Mouse (Mus musculus) CH12.LX (cell line): ENCODE measurements around the gene Cep250. TPM values are rescaled to one million over a fixed set of nuclear protein-coding genes. Genes with fewer than 3 reads are reported as not detected.

ENCODE experiments used
- DNase-seq: peaks from one replicate; pipeline ENCODE4 v3.0.0-alpha.2; 2013; ENCODE audit errors: extremely low read depth
- H3K27ac ChIP-seq: 2 replicates; pipeline ENCODE4 v1.5.1; 2012; ENCODE audit warnings: low read depth, mild to moderate bottlenecking, control low read depth, moderate library complexity; ENCODE audit not compliant: insufficient read depth
- H3K27me3 ChIP-seq: replicated peaks from 2 replicates; pipeline ENCODE3; 2012; ENCODE audit warnings: inconsistent platforms
- H3K36me3 ChIP-seq, 2 experiments: replicated peaks in 1 of 2; 2 replicates each; pipeline versions ENCODE3 to v1.6.1; 2012; ENCODE audit warnings: inconsistent platforms in 1 of 2, low read length in 1 of 2, mild to moderate bottlenecking in 1 of 2, mixed read lengths in 1 of 2, moderate library complexity in 1 of 2; ENCODE audit not compliant: control insufficient read depth in 1 of 2, insufficient read depth in 1 of 2
- H3K4me1 ChIP-seq, 2 experiments: 2 replicates each; pipeline ENCODE4 v1.6.1; 2012; ENCODE audit warnings: inconsistent platforms in 1 of 2, moderate library complexity in 1 of 2; ENCODE audit not compliant: insufficient read depth in 2 of 2, control insufficient read depth in 1 of 2
- H3K4me2 ChIP-seq: 2 replicates; pipeline ENCODE4 v1.6.1; 2012; ENCODE audit warnings: low read depth, mild to moderate bottlenecking, control low read depth; ENCODE audit not compliant: poor library complexity, insufficient read depth, severe bottlenecking
- H3K4me3 ChIP-seq, 3 experiments: fragments of 150-350 bp in 1 of 3; sonication (generic) in 1 of 3; replicated peaks in 1 of 3; 2 replicates each; pipeline versions ENCODE3 to v1.5.1; 2011 to 2012; ENCODE audit warnings: low read depth in 2 of 3, low read length in 2 of 3, mild to moderate bottlenecking in 2 of 3, moderate library complexity in 2 of 3, control low read depth in 1 of 3, improper control_type of control experiment in 1 of 3, inconsistent platforms in 1 of 3, mixed read lengths in 1 of 3; ENCODE audit not compliant: poor library complexity in 1 of 3
- H3K79me2 ChIP-seq: replicated peaks from 2 replicates; pipeline ENCODE4 v1.6.1; 2012; ENCODE audit warnings: mild to moderate bottlenecking, moderate library complexity; ENCODE audit not compliant: control insufficient read depth, poor library complexity, insufficient read depth, severe bottlenecking; ENCODE audit errors: extremely low read depth
- H3K9ac ChIP-seq: 2 replicates; pipeline ENCODE4 v1.6.1; 2012; ENCODE audit warnings: low read depth, mild to moderate bottlenecking, control low read depth, moderate library complexity; ENCODE audit not compliant: insufficient read depth
- H3K9me3 ChIP-seq: replicated peaks from 2 replicates; pipeline ENCODE3; 2012; ENCODE audit warnings: low read length, inconsistent platforms, mixed read lengths
- BHLHE40 ChIP-seq: IDR thresholded peaks from 2 replicates; pipeline ENCODE4 v1.6.1; 2011; ENCODE audit warnings: mild to moderate bottlenecking, low read depth, low read length, improper control_type of control experiment
- CHD1 ChIP-seq: IDR thresholded peaks from 2 replicates; pipeline ENCODE4 v1.6.1; 2012; ENCODE audit warnings: low read depth, low read length, improper control_type of control experiment, inconsistent platforms
- CTCF ChIP-seq, 2 experiments: IDR thresholded peaks in 1 of 2; conservative IDR thresholded peaks in 1 of 2; 2 replicates each; pipeline ENCODE4 v1.5.1; 2011 to 2012; ENCODE audit warnings: low read depth in 2 of 2, low read length in 2 of 2, improper control_type of control experiment in 1 of 2, inconsistent platforms in 1 of 2, mild to moderate bottlenecking in 1 of 2, moderate library complexity in 1 of 2
- E2F4 ChIP-seq: IDR thresholded peaks from 2 replicates; pipeline ENCODE4 v1.6.1; 2011; ENCODE audit warnings: low read depth, low read length, improper control_type of control experiment; ENCODE audit not compliant: insufficient replicate concordance
- ETS1 ChIP-seq: conservative IDR thresholded peaks from 2 replicates; pipeline ENCODE4 v1.6.1; 2012; ENCODE audit warnings: low read depth, mild to moderate bottlenecking, inconsistent platforms, low read length, improper control_type of control experiment, moderate library complexity
- JUN ChIP-seq: IDR thresholded peaks from 2 replicates; pipeline ENCODE4 v1.6.1; 2011; ENCODE audit warnings: low read depth, mild to moderate bottlenecking, low read length, improper control_type of control experiment, moderate library complexity; ENCODE audit not compliant: insufficient read depth
- NRF1 ChIP-seq: IDR thresholded peaks from 2 replicates; pipeline ENCODE4 v1.6.1; 2014; ENCODE audit warnings: low read depth, mild to moderate bottlenecking, inconsistent platforms, low read length, improper control_type of control experiment, moderate library complexity
- POLR2A ChIP-seq: IDR thresholded peaks from 2 replicates; pipeline ENCODE4 v1.6.1; 2011; ENCODE audit warnings: low read depth, mild to moderate bottlenecking, improper control_type of control experiment, low read length
- RAD21 ChIP-seq: IDR thresholded peaks from 2 replicates; pipeline ENCODE4 v1.6.1; 2011; ENCODE audit warnings: low read depth, mild to moderate bottlenecking, low read length, improper control_type of control experiment, moderate library complexity
- SMC3 ChIP-seq: IDR thresholded peaks from 2 replicates; pipeline ENCODE4 v1.6.1; 2011; ENCODE audit warnings: low read depth, low read length, improper control_type of control experiment
- TBP ChIP-seq: conservative IDR thresholded peaks from 2 replicates; pipeline ENCODE4 v1.6.1; 2011; ENCODE audit warnings: low read depth, low read length, improper control_type of control experiment
- TCF12 ChIP-seq: IDR thresholded peaks from 2 replicates; pipeline ENCODE4 v1.6.1; 2014; ENCODE audit warnings: low read depth, mild to moderate bottlenecking, inconsistent platforms, low read length, improper control_type of control experiment
- UBTF ChIP-seq: IDR thresholded peaks from 2 replicates; pipeline ENCODE4 v1.6.1; 2012; ENCODE audit warnings: low read depth, mild to moderate bottlenecking, inconsistent platforms, low read length, improper control_type of control experiment, moderate library complexity
- USF1 ChIP-seq: IDR thresholded peaks from 2 replicates; pipeline ENCODE4 v1.6.1; 2014; ENCODE audit warnings: low read depth, mild to moderate bottlenecking, inconsistent platforms, low read length, improper control_type of control experiment
- ZNF384 ChIP-seq: IDR thresholded peaks from 2 replicates; pipeline ENCODE4 v1.6.1; 2012; ENCODE audit warnings: low read depth, low read length, improper control_type of control experiment, inconsistent platforms
- dilution Hi-C: fragments of 300-500 bp; cut with MboI; formaldehyde crosslinking; loops from 2 replicates; pipeline ENCODE4 v1.14.3; 2020; ENCODE audit warnings: low sequenced_read_pairs; ENCODE audit not compliant: extremely low pct_unique_long_range_greater_than_20kb, extremely low pct_ligation_motif_present
- in situ Hi-C: fragments of 300-500 bp; cut with MboI; formaldehyde crosslinking; loops from 3 replicates; pipeline ENCODE4 v1.14.3; 2019; ENCODE audit warnings: low sequenced_read_pairs, low pct_ligation_motif_present, low pct_unique_long_range_greater_than_20kb, mixed read lengths
- polyA plus RNA-seq: library from polyadenylated mRNA; unstranded; fragments of >175 nt; gene quantifications from 2 replicates; pipeline ENCODE4 v1.2.1, GENCODE M21; 2012; ENCODE audit warnings: low read depth; ENCODE audit not compliant: insufficient read length
- total RNA-seq, 2 experiments: library from RNA; depleted of rRNA; stranded (reverse); fragments of 300-350 nt in 1 of 2; fragments of >200 nt in 1 of 2; gene quantifications; 2 replicates each; pipeline ENCODE4 v1.2.3; 2012 to 2014

The Cep250 gene
- total and polyA plus RNA-seq, 3 experiments = 13.5 to 29.1 (median 25.8) TPM

DNA sequence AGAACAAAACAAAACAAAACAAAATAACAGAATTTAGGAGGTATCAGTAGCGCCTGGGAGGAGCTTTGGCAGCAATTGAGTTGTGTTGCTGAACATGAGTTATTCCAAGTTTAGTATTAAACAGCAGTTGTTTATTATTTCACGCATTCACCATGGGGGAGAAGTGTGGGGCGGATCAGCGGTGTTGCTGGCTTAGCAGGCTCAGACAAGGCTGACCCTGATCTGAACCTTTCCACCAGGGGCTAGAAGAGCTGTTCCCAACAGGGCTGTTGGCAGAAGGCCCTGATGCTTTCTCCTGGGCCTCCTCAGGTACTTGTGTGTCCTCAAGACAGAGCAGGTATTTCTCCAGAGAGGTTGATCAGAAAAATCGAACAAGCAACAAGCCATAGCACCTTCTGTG is 3.7 kb downstream of the Cep250 start:
- no peak overlapping the region for H3K27ac ChIP-seq
- peaks cover under 1% of the 10 kb centered on the region for H3K27me3 ChIP-seq
- dilution Hi-C loops = no loop called here
- no peak overlapping the region for H3K4me2 ChIP-seq
- TF ChIP-seq E2F4 = no peak
- TF ChIP-seq CHD1 = no peak
- no peak for TF ChIP-seq JUN
- no peak for TF ChIP-seq ZNF384
- TF ChIP-seq UBTF = no peak
- no peak for TF ChIP-seq NRF1
- TF ChIP-seq POLR2A = no peak
- TF ChIP-seq, all 38 proteins: peak for 0
- in situ Hi-C loops = loop anchor here (10.0 kb wide), 1 partner anchor 175 kb away; no protein-coding TSS in a partner anchor
- no peak for DNase-seq
- no peak overlapping the region for H3K4me3 ChIP-seq
- H3K79me2 ChIP-seq = peaks cover 15% of the 10 kb centered on the region; the same call in 1 of the 2 replicates
- H3K36me3 ChIP-seq = peaks cover 21 to 42% of the 10 kb centered on the region in 2 experiments
- H3K4me1 ChIP-seq = peaks cover 5 to 49% of the 10 kb centered on the region in 2 experiments; a peak in 3 of 4 replicates
- H3K9me3 ChIP-seq = no peaks in the 10 kb centered on the region
- H3K9ac ChIP-seq = no peak overlapping the region

GRCm38 (mm10) chr2:155961862-155962261 is 5.6 kb downstream of the Cep250 start:
- DNase-seq = peak; percentile 75
- peaks cover 5 to 57% of the 10 kb centered on the region in 2 experiments; a peak in 3 of 4 replicates for H3K4me1 ChIP-seq
- in situ Hi-C loops = loop anchor here (10.0 kb wide), 1 partner anchor 173 kb away; no protein-coding TSS in a partner anchor
- dilution Hi-C loops = no loop called here
- no peak overlapping the region for H3K27ac ChIP-seq
- no peaks in the 10 kb centered on the region for H3K9me3 ChIP-seq
- H3K9ac ChIP-seq = no peak overlapping the region
- no peaks in the 10 kb centered on the region for H3K27me3 ChIP-seq
- H3K4me3 ChIP-seq = no peak overlapping the region
- TF ChIP-seq USF1 (no peak), BHLHE40 (peak; percentile 70), ETS1 (0 out of 2 replicates have a peak, but pooled peaks have one; percentile 18), CTCF (conservative IDR thresholded peaks at IDR 0.05 in 1 of 2, IDR thresholded peaks at IDR 0.05 in 1 of 2; ENCODE audit: low read depth in 2 of 2, low read length in 2 of 2) (peak in 1 of 2 experiments; percentile 24; a peak in 1 of 4 replicates), TCF12 (peak; percentile 93), CHD1 (no peak), UBTF (0 out of 2 replicates have a peak, but pooled peaks have one; percentile 48)
- TF ChIP-seq, all 38 proteins: peak for 5
- Histone ChIP-seq H3K36me3 (peaks cover 29 to 55% of the 10 kb centered on the region in 2 experiments), H3K79me2 (peaks cover 14% of the 10 kb centered on the region; the same call in 1 of the 2 replicates), H3K4me2 (no peak overlapping the region)

DNA sequence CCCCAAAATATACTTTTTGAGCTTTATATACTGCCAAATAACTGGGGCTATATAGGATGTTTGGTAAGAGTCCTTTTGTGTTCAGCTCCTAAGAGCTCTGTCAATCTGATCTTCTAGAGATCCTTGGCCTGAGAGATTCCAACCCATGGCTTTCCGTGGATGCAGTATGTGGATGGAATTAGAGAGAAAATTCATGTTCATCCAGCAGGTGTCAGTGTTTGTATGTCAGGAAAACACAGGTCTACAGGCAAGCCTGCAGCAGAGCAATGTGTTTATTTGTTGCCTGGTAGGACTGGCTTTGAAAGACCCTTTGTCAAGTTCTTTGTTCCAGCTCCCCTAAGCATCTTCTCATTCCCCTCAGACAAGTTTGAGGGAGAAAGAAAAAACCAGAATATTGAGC is 6.7 kb downstream of the Cep250 start:
- no peaks in the 10 kb centered on the region for H3K9me3 ChIP-seq
- in situ Hi-C loops = loop anchor here (10.0 kb wide), 1 partner anchor 172 kb away; no protein-coding TSS in a partner anchor
- peaks cover 37 to 66% of the 10 kb centered on the region in 2 experiments for H3K36me3 ChIP-seq
- no peak overlapping the region for H3K9ac ChIP-seq
- H3K27ac ChIP-seq = no peak overlapping the region
- H3K27me3 ChIP-seq = no peaks in the 10 kb centered on the region
- H3K4me1 ChIP-seq = peaks cover 5 to 47% of the 10 kb centered on the region in 2 experiments; a peak in 3 of 4 replicates
- TF ChIP-seq BHLHE40 = no peak
- peak in 1 of 2 experiments; percentile 60; a peak in 2 of 4 replicates for TF ChIP-seq CTCF (conservative IDR thresholded peaks at IDR 0.05 in 1 of 2, IDR thresholded peaks at IDR 0.05 in 1 of 2; ENCODE audit: low read depth in 2 of 2, low read length in 2 of 2)
- TF ChIP-seq TBP = no peak
- no peak for TF ChIP-seq ETS1
- TF ChIP-seq SMC3 = peak; percentile 25
- peak; percentile 60 for TF ChIP-seq RAD21
- H3K4me3 ChIP-seq = no peak overlapping the region
- no peak for DNase-seq
- dilution Hi-C loops = no loop called here
- H3K79me2 ChIP-seq = peaks cover 6% of the 10 kb centered on the region; the same call in 1 of the 2 replicates
- H3K4me2 ChIP-seq = no peak overlapping the region
